Mouse (Mus musculus): ENCODE measurements around the gene Kyat3. TPM values are rescaled to one million over a fixed set of nuclear protein-coding genes. Genes with fewer than 3 reads are reported as not detected.

The Kyat3 gene
- polyA plus RNA-seq, 1 experiment from 2014 or later: 11.0 TPM

DNA sequence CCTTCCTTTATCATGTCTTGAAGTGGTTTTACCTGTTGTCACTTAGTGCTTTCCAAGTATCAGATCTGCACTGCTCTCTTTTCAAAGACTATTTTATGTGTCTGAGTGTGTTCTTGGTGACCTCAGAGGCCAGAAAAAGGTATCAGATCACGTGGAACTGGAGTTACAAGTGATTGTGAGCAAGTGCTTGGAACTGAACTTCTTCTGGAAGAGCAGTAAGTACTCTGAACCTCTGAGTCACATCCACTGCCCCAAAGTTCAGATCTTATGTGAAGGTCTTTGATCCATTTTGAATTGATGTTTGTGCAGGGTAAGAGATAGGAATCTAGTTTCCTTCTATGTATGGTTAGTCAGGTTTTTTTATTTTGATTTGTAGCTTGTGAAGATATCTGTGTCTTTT is 69.7 kb downstream of the Kyat3 start:
- no peaks in the 10 kb centered on the region for H3K9me3 ChIP-seq (ENCODE audit: control insufficient read depth, low read length)
- H3K27me3 ChIP-seq (ENCODE audit: control insufficient read depth, insufficient read depth, low read length): no peaks in the 10 kb centered on the region
- no peak overlapping the region; the same call in 1 of the 2 replicates for H3K27ac ChIP-seq (replicated peaks)
- WGBS: 37% methylated on average over 1 of the region's 1 CpGs
- TF ChIP-seq EP300 (optimal IDR thresholded peaks at IDR 0.05) (no peak), CTCF (IDR thresholded peaks at IDR 0.05; ENCODE audit: low read depth) (no peak)
- no peak overlapping the region for H3K4me3 ChIP-seq (ENCODE audit: low read depth, low read length)
- no peaks in the 10 kb centered on the region for H3K4me1 ChIP-seq (replicated peaks; ENCODE audit: control insufficient read depth, insufficient read depth)
- H3K36me3 ChIP-seq (ENCODE audit: control insufficient read depth, insufficient read depth, low read length): 0 out of 2 replicates have a peak, but pooled peaks cover 2% of the 10 kb centered on the region
- no peak overlapping the region for H3K4me2 ChIP-seq (replicated peaks; ENCODE audit: low read depth)
- no peak overlapping the region for H3K9ac ChIP-seq (ENCODE audit: low read length)
- DNase-seq (ENCODE audit: low spot score) (no peak), ATAC-seq (ENCODE audit: low FRiP score, low TSS enrichment) (no peak)

DNA sequence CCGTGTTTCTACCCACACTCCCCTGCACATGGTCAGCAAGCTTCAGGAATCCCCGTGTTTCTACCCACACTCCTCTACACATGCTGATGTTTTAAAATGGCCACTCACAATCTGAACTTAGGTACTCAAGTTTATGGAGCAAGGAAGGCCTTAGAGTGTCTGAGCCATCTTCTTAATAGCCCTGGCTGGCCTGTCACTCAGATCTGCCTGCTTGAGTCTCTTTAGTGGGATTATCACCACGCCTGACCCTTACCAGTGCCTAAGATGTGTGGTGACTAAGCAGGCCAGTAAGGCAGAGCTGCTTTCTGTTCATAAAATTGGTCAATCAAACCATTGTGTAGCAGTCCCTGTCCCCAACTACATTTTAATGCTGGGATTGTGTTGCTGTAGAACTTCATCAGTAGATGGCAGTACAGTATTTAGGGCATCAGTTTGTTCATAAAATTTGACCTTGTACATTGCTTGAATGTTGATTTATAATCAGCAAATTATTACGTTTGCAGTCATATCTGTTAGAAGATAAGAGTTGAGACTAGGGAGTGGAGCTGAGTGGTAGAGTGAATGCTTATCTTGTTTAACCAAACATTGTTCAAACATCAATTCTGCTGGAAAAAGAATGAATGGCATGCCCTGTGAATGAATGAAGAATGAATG is 72.8 kb downstream of the Kyat3 start:
- peak; percentile 54; the same call in 1 of the 2 replicates for ATAC-seq (ENCODE audit: low FRiP score, low TSS enrichment)
- Histone ChIP-seq H3K27me3 (ENCODE audit: control insufficient read depth, insufficient read depth, low read length) (no peaks in the 10 kb centered on the region), H3K4me1 (replicated peaks; ENCODE audit: control insufficient read depth, insufficient read depth) (no peaks in the 10 kb centered on the region), H3K4me2 (replicated peaks; ENCODE audit: low read depth) (no peak overlapping the region), H3K27ac (replicated peaks) (no peak overlapping the region), H3K9me3 (ENCODE audit: control insufficient read depth, low read length) (no peaks in the 10 kb centered on the region), H3K36me3 (ENCODE audit: control insufficient read depth, insufficient read depth, low read length) (0 out of 2 replicates have a peak, but pooled peaks cover 2% of the 10 kb centered on the region), H3K9ac (ENCODE audit: low read length) (no peak overlapping the region), H3K4me3 (ENCODE audit: low read depth, low read length) (no peak overlapping the region)
- DNase-seq (ENCODE audit: low spot score): no peak
- TF ChIP-seq EP300 (optimal IDR thresholded peaks at IDR 0.05) (no peak), CTCF (IDR thresholded peaks at IDR 0.05; ENCODE audit: low read depth) (peak; percentile 70)
- 60% methylated on average over 4 of the region's 4 CpGs for WGBS

DNA sequence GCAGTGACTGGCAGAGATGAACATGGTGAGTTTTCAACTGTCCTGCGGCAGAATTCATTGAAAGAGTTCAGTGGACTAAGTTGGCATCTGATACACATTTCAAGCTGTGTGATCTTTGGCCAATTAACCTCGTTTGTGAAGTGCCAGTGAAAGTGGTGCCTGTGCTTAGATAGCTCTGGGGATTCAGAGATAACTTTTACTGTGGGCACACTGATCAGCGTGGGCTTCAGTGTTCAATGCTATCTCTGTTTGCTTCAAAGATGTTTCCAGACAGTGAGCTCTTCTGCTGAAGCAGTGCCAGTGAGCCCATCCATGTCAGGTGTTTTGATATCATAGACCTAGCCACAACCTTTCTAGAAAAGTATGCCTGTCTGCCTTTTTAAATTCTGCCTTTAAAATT is 76.4 kb downstream of the Kyat3 start:
- H3K27ac ChIP-seq (replicated peaks): no peak overlapping the region
- H3K9ac ChIP-seq (ENCODE audit: low read length): no peak overlapping the region
- peaks cover 10% of the 10 kb centered on the region for H3K36me3 ChIP-seq (ENCODE audit: control insufficient read depth, insufficient read depth, low read length)
- H3K4me3 ChIP-seq (ENCODE audit: low read depth, low read length): no peak overlapping the region
- 86% methylated on average over 3 of the region's 3 CpGs for whole genome bisulfite sequencing
- no peak for TF ChIP-seq EP300 (optimal IDR thresholded peaks at IDR 0.05)
- no peak for TF ChIP-seq CTCF (IDR thresholded peaks at IDR 0.05; ENCODE audit: low read depth)
- no peak overlapping the region for H3K4me2 ChIP-seq (replicated peaks; ENCODE audit: low read depth)
- H3K4me1 ChIP-seq (replicated peaks; ENCODE audit: control insufficient read depth, insufficient read depth): no peaks in the 10 kb centered on the region
- no peaks in the 10 kb centered on the region for H3K9me3 ChIP-seq (ENCODE audit: control insufficient read depth, low read length)
- no peaks in the 10 kb centered on the region for H3K27me3 ChIP-seq (ENCODE audit: control insufficient read depth, insufficient read depth, low read length)
- ATAC-seq (ENCODE audit: low FRiP score, low TSS enrichment) (no peak), DNase-seq (ENCODE audit: low spot score) (no peak)

DNA sequence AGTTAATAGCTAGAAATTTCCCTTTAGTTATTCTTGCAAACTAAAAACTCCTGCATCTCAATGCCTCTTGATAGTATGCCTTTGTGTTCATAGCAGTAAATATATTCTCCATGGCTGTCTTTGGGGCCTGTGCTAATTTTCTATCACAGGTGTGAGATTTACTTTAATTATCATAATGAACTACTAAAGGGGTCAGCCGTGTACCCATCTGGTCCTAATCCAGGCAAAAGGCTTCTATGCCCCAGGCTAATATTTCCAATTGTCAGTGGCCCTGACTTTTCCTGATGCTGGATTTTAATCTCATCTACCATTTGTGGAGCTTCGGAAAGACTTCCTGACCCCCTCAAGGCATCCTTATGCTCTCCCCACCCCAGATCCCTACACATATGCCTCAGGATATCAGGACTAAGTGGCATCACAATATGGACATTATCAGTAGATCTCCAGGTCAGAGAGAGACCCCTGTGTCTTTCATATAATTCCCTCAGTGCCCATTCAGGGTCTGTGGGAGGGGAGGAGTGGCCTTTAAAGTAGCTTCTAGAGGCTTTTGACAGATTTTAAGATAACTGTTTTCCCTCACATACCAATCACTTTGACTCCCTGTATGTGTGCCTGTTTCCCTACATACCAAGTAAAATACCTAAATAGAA is 85.7 kb downstream of the Kyat3 start:
- Histone ChIP-seq H3K27ac (replicated peaks) (no peak overlapping the region), H3K9me3 (ENCODE audit: control insufficient read depth, low read length) (no peaks in the 10 kb centered on the region), H3K27me3 (ENCODE audit: control insufficient read depth, insufficient read depth, low read length) (no peaks in the 10 kb centered on the region), H3K4me1 (replicated peaks; ENCODE audit: control insufficient read depth, insufficient read depth) (no peaks in the 10 kb centered on the region), H3K4me3 (ENCODE audit: low read depth, low read length) (no peak overlapping the region), H3K4me2 (replicated peaks; ENCODE audit: low read depth) (no peak overlapping the region), H3K9ac (ENCODE audit: low read length) (no peak overlapping the region), H3K36me3 (ENCODE audit: control insufficient read depth, insufficient read depth, low read length) (peaks cover 11% of the 10 kb centered on the region; the same call in 1 of the 2 replicates)
- no peak for ATAC-seq (ENCODE audit: low FRiP score, low TSS enrichment)
- no peak for TF ChIP-seq EP300 (optimal IDR thresholded peaks at IDR 0.05)
- no peak for TF ChIP-seq CTCF (IDR thresholded peaks at IDR 0.05; ENCODE audit: low read depth)
- no peak for DNase-seq (ENCODE audit: low spot score)
- WGBS: 74% methylated on average over 2 of the region's 2 CpGs

DNA sequence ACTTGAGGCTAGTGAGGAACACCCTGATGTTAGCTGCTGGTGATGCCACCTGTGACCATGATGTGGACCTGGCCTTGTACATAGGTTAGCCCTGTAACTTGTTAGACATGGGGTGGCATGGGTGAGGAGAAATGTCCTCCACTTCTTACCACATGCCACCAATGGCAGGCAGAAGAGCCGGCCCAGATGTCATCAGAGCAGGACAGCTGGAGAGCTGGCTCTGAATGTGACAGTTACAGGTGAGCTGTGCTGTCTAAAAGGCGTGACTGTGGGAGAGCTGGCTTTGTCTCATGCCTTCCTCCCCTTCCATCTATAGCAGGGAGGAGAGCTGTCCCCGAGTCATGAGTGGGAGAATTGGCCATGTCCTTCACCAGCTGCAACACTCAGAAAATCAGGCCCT is 94.7 kb downstream of the Kyat3 start:
- Histone ChIP-seq H3K9ac (ENCODE audit: low read length) (no peak overlapping the region), H3K36me3 (ENCODE audit: control insufficient read depth, insufficient read depth, low read length) (peaks cover 7% of the 10 kb centered on the region), H3K4me1 (replicated peaks; ENCODE audit: control insufficient read depth, insufficient read depth) (no peaks in the 10 kb centered on the region), H3K4me2 (replicated peaks; ENCODE audit: low read depth) (no peak overlapping the region), H3K27ac (replicated peaks) (no peak overlapping the region), H3K4me3 (ENCODE audit: low read depth, low read length) (no peak overlapping the region), H3K9me3 (ENCODE audit: control insufficient read depth, low read length) (no peaks in the 10 kb centered on the region), H3K27me3 (ENCODE audit: control insufficient read depth, insufficient read depth, low read length) (no peaks in the 10 kb centered on the region)
- no peak for DNase-seq (ENCODE audit: low spot score)
- no peak for ATAC-seq (ENCODE audit: low FRiP score, low TSS enrichment)
- WGBS: 93% methylated on average over 3 of the region's 3 CpGs
- no peak for TF ChIP-seq EP300 (optimal IDR thresholded peaks at IDR 0.05)
- TF ChIP-seq CTCF (IDR thresholded peaks at IDR 0.05; ENCODE audit: low read depth): no peak

Other genes starting within 250 kb of the Kyat3 start
- gene Gbp5, start 207.1 kb upstream of the Kyat3 start, polyA plus RNA-seq (2015; fragmentation: Nextera tagmentation; extraction: Ambion mirVana): 0.17 and 0.18 TPM in 2 replicates
- gene Gbp7, start 170.7 kb upstream of the Kyat3 start, polyA plus RNA-seq (2015; fragmentation: Nextera tagmentation; extraction: Ambion mirVana): 3.8 and 4.2 TPM in 2 replicates
- gene Gbp3, start 141.0 kb upstream of the Kyat3 start, polyA plus RNA-seq (2015; fragmentation: Nextera tagmentation; extraction: Ambion mirVana): 2.9 and 3.2 TPM in 2 replicates
- not detected in 2 replicates for gene Gbp2b, start 106.2 kb upstream of the Kyat3 start, polyA plus RNA-seq (2015; fragmentation: Nextera tagmentation; extraction: Ambion mirVana)
- 2.8 and 3.7 TPM in 2 replicates for gene Gbp2, start 80.4 kb upstream of the Kyat3 start, polyA plus RNA-seq (2015; fragmentation: Nextera tagmentation; extraction: Ambion mirVana)
- 52.8 and 54.5 TPM in 2 replicates for gene Gtf2b, start 64.0 kb downstream of the Kyat3 start, polyA plus RNA-seq (2015; fragmentation: Nextera tagmentation; extraction: Ambion mirVana)
- 32.4 and 38.7 TPM in 2 replicates for gene Pkn2, start 181.0 kb downstream of the Kyat3 start, polyA plus RNA-seq (2015; fragmentation: Nextera tagmentation; extraction: Ambion mirVana)